ENCODE assay signal across 7 mouse cellular contexts in genomic region chr4:32615034-32615881, GRCm38 (mm10). TPM values are rescaled to one million over a fixed set of nuclear protein-coding genes. Genes with fewer than 3 reads are reported as not detected.
DNase-seq lines count a peak whose midpoint lies in the region; ATAC-seq and TF ChIP-seq lines count a peak whose summit lies in the region.

Gene Casp8ap2, plus strand, starts transcription at chr4:32615451.

- under 1% methylated on average over 67 of the region's 67 CpGs for WGBS in embryonic facial prominence, embryonic 10.5 days
- WGBS in intestine, postnatal 0 days: under 1% methylated on average over 65 of the region's 67 CpGs
- under 1% methylated on average over 61 of the region's 67 CpGs for WGBS in midbrain, embryonic 12.5 days
- WGBS in small intestine, adult 2 months: under 1% methylated on average over 67 of the region's 67 CpGs

- H3K36me3 ChIP-seq in embryonic facial prominence, embryonic 10.5 days (replicated peaks): peaks cover 27% of the 10 kb centered on the region
- H3K36me3 ChIP-seq in intestine, postnatal 0 days (ENCODE audit: control insufficient read depth, insufficient read depth): no peaks in the 10 kb centered on the region
- no peaks in the 10 kb centered on the region for H3K36me3 ChIP-seq in midbrain, embryonic 12.5 days
- H3K36me3 ChIP-seq in small intestine, adult 2 months (ENCODE audit: control insufficient read depth, insufficient read depth, low read length): no peaks in the 10 kb centered on the region; the same call in 1 of the 2 replicates

- peak within 1 kb of the TSS; percentile 92 for H3K4me3 ChIP-seq in embryonic facial prominence, embryonic 10.5 days
- H3K4me3 ChIP-seq in intestine, postnatal 0 days (ENCODE audit: low read depth, low read length): peak within 1 kb of the TSS; percentile 99
- H3K4me3 ChIP-seq in midbrain, embryonic 12.5 days: peak within 1 kb of the TSS; percentile 88
- peak within 1 kb of the TSS; percentile 95 for H3K4me3 ChIP-seq in small intestine, adult 2 months (ENCODE audit: low read depth, low read length)

- TF ChIP-seq POLR2A in small intestine, adult 2 months (IDR thresholded peaks at IDR 0.05; ENCODE audit: low read depth, low read length): no peak

- peak within 1 kb of the TSS; percentile 78 for H3K4me2 ChIP-seq in intestine, postnatal 0 days (replicated peaks; ENCODE audit: low read depth)
- peak within 1 kb of the TSS; percentile 77 for H3K4me2 ChIP-seq in midbrain, embryonic 12.5 days (replicated peaks)

- intact Hi-C loops in left cerebral cortex, postnatal 4 days (cut with DNase I): no loop called here

- no peak for TF ChIP-seq CTCF in intestine, postnatal 0 days (IDR thresholded peaks at IDR 0.05; ENCODE audit: low read depth)
- no peak for TF ChIP-seq CTCF in small intestine, adult 2 months (IDR thresholded peaks at IDR 0.05; ENCODE audit: extremely low read depth, insufficient read length, insufficient replicate concordance, low read depth, low read length)

- no peaks in the 10 kb centered on the region for H3K27me3 ChIP-seq in embryonic facial prominence, embryonic 10.5 days (replicated peaks; ENCODE audit: low read depth, poor library complexity, severe bottlenecking)
- no peaks in the 10 kb centered on the region for H3K27me3 ChIP-seq in intestine, postnatal 0 days (replicated peaks; ENCODE audit: control insufficient read depth, insufficient read depth, low read length)
- H3K27me3 ChIP-seq in midbrain, embryonic 12.5 days: no peaks in the 10 kb centered on the region
- no peaks in the 10 kb centered on the region for H3K27me3 ChIP-seq in small intestine, adult 2 months (ENCODE audit: control insufficient read depth, insufficient read depth, low read length)

- H3K9ac ChIP-seq in intestine, postnatal 0 days (ENCODE audit: low read depth, low read length): peak within 1 kb of the TSS; percentile 90
- H3K9ac ChIP-seq in midbrain, embryonic 12.5 days (replicated peaks): peak within 1 kb of the TSS; percentile 83

- peak; percentile 99 for ATAC-seq in intestine, postnatal 0 days
- peak; percentile 100 for ATAC-seq in midbrain, embryonic 12.5 days (ENCODE audit: low FRiP score, low read depth)

- peak within 1 kb of the TSS; percentile 94 for H3K27ac ChIP-seq in embryonic facial prominence, embryonic 10.5 days (replicated peaks)
- H3K27ac ChIP-seq in intestine, postnatal 0 days (ENCODE audit: low read depth, low read length): peak within 1 kb of the TSS; percentile 54
- peak within 1 kb of the TSS; percentile 80 for H3K27ac ChIP-seq in midbrain, embryonic 12.5 days (replicated peaks)
- peak within 1 kb of the TSS; percentile 44 for H3K27ac ChIP-seq in small intestine, adult 2 months (ENCODE audit: insufficient read depth, low read depth, low read length)

- peak; percentile 99 for DNase-seq in adrenal gland, postnatal 10 days
- DNase-seq in embryonic facial prominence, embryonic 10.5 days (ENCODE audit: low spot score): peak; percentile 98
- peak; percentile 89 for DNase-seq in gonadal fat pad, adult 2 months (ENCODE audit: low read depth)
- peak; percentile 98 for DNase-seq in left cerebral cortex, postnatal 4 days

- H3K9me3 ChIP-seq in embryonic facial prominence, embryonic 10.5 days: no peaks in the 10 kb centered on the region
- H3K9me3 ChIP-seq in intestine, postnatal 0 days (ENCODE audit: control insufficient read depth): no peaks in the 10 kb centered on the region
- H3K9me3 ChIP-seq in midbrain, embryonic 12.5 days: no peaks in the 10 kb centered on the region

- H3K4me1 ChIP-seq in embryonic facial prominence, embryonic 10.5 days: peaks cover 20% of the 10 kb centered on the region
- no peaks in the 10 kb centered on the region for H3K4me1 ChIP-seq in intestine, postnatal 0 days (replicated peaks; ENCODE audit: control insufficient read depth, insufficient read depth, low read length)
- peaks cover 23% of the 10 kb centered on the region for H3K4me1 ChIP-seq in midbrain, embryonic 12.5 days
- H3K4me1 ChIP-seq in small intestine, adult 2 months (ENCODE audit: control insufficient read depth, insufficient read depth, insufficient read length, low read length): no peaks in the 10 kb centered on the region

RNA-seq across cellular contexts. Expression of gene Casp8ap2, which starts in this region (rescaled TPM):
- total RNA-seq in adrenal gland, postnatal 10 days (2021): 10 to 100 TPM in 1 of 2 experiments, 1 to 10 TPM in 1; 9.8 to 11.8 TPM
- 76.8 TPM in 2 replicates for polyA plus RNA-seq in embryonic facial prominence, embryonic 10.5 days (2016; fragmentation: Nextera tagmentation; extraction: Ambion mirVana)
- 1.2 and 2.3 TPM in 2 replicates for polyA plus RNA-seq in gonadal fat pad, adult 2 months (2012; rRNA removed)
- polyA plus RNA-seq in intestine, postnatal 0 days (2015; fragmentation: Nextera tagmentation; extraction: Ambion mirVana): 18.4 and 19.2 TPM in 2 replicates
- 10 to 100 TPM; 13.5 to 14.6 TPM for total RNA-seq in left cerebral cortex, postnatal 4 days (2021)
- polyA plus RNA-seq in midbrain, embryonic 12.5 days (2016; fragmentation: Nextera tagmentation; extraction: Ambion mirVana): 61.3 and 62.1 TPM in 2 replicates
- polyA plus RNA-seq in small intestine, adult 2 months (2012; rRNA removed): 0.18 and 1.6 TPM in 2 replicates

Comparison
In these comparisons a context has a peak if more than half of its experiments do, and no peak if none do; other contexts are left out.
1. Peak in every context shown above with its lines: DNase-seq, ATAC-seq, H3K4me3 ChIP-seq and H3K27ac ChIP-seq.
2. H3K27ac ChIP-seq: peak in every context shown above with its lines; median percentile 94 in embryonic facial prominence, embryonic 10.5 days; 80 in midbrain, embryonic 12.5 days; 54 in intestine, postnatal 0 days; 44 in small intestine, adult 2 months.